Mouse (Mus musculus) gastrocnemius, postnatal 4 days (tissue): ENCODE results near the gene Mtx1. TPM values are rescaled to one million over a fixed set of nuclear protein-coding genes. Genes with fewer than 3 reads are reported as not detected.
A peak's percentile ranks its signal among the peaks of the same experiment; 100 is the strongest.

ENCODE experiments used
- DNase-seq, 2 experiments: peaks; one replicate each; pipeline ENCODE4 v3.0.0; 2021 to 2022; ENCODE audit warnings: low spot score in 2 of 2, mixed read lengths in 2 of 2
- total RNA-seq, 2 experiments: library from RNA; stranded (reverse); gene quantifications; 2 replicates each; pipeline ENCODE4 v1.2.3; 2021

Mtx1 gene
- total RNA-seq, 2 experiments from 2014 or later = 80.7 to 95.1 TPM

DNA sequence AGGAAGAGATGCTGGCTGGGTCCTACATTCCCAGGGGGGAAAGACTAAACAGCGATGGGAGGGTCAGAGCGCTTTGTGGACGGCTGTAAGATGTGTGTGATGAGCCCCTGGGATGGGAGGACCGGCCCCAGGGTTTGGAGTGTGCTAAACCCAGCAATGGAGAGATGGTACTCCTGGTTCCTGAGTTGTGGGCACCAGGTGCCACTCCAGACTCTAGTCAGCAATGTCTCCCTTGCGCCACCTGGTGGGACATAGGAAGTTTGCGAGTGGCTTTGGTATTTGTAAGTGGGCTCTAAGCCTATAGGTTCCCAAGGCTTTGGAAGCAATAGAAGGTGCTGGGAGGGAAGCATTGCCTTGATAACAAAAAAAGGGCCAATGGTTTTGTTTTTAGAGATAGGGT, 11.0 kb downstream of the Mtx1 start:
- peak; percentile 66 to 81 for DNase-seq

DNA sequence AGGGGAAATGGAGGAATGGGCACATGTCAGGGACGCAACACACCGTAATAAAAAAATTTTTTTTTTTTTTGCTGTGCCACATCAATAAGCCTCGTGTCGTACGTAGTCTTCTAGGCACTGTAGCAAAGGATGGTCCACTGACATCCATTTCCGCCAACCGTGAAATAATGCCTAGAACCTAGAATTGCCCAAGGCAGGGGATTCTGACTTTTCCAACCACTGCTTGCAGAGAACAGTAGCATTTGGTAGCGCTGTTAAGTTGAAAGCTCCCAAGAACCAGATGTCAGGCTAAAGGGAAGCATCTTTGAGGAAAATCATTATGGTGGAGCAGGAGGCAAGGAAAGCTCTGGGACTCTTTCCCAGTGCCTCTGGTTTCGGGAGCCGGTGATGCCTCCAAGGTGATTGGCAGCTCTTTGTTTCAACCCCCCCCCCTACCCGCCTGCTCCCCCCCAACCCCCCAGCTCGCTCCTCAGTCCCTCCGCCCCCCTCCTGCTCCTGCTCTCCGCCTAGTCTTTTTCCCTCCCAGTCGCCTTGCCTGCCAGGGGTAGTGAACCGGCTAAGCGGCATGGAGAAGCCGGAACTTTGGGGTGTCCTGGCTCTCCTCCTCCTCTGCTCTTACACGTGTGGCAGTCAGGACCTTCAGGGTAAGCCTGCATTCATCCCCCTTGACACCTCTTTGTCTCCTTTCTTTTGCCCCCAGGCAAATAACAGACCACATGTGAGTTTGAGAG, 12.0 kb downstream of the Mtx1 start, which contains the start of gene Thbs3:
Thbs3 (plus strand) TSS at position 500 of the 731 bp plus-strand sequence.
- DNase-seq = peak in 1 of 2 experiments; percentile 67

DNA sequence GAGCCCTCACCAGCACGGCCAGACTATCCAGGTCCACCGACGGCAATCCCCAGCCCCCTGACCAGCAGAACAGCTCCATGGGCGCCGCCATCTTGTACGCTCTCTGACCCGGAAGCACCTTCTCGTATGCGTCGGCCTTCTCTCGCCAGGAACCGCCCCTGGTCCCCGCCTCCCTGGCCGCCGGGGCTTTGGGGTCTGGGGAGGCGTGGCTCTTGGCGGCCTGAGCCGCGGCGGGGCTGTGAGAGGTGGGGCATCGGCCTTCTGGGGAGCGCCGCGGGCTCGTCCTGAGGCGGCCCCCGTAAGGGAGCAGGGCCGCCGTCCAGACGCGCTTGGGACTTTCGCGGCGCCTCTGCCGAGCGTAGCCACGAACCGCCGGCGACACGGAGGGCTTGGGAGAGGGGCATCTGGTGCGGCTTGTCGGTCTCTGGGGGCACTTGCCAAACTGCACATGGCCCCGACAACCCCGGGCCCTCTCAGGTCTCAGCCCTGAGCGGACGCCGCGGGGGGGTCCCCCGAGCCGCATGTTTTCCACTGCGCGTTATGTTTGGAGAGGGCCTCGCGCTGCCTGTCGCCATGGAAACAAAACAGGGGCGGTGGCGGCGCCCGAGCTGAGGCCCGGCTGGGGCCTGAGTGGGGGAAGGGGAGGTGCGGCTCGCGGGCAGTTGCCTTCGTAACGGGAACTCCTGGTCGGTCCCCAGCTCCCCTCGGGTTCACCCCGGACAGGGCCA, 12.9 kb downstream of the Mtx1 start:
- peak; percentile 94 to 97 for DNase-seq

DNA sequence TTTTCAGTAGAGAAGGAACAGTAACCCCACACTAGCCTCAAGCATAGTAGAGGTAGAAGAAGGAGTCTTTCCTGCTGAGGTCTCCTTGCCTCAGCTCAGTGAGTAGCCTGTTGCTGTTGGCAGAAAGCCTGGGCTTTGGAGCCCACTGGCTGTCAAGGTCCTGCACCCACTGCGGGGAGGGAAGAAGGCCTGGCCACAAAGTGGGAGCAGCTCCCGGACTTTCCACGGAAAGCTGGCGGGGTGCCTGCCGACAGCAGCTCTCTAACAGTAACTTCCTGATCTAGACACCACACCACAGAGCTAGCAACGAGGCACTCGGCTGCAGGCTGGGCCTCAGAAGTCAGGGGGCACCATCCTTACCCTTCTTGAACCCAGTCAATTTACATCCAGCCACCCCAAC, 16.2 kb downstream of the Mtx1 start:
- no peak for DNase-seq

DNA sequence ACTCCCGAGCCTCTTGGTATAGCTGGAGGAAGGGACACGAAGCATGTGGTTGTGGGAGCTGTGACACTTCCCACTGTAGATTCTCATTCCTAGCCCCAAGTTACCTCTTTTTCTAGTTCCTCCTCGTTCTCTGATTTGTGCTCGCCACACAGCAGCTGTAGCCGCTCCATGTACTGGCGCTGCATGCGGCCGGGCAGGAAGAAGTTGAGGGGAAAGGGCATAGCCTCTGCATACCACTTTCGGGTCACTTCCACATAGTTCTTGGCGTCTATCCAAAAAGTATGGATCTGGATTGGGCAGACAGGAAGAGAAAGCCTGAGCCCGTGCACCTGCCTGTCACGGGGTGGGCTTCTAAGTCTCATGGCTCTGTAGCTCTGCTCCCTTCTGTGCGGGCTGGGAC, 16.7 kb downstream of the Mtx1 start:
- DNase-seq = no peak

DNA sequence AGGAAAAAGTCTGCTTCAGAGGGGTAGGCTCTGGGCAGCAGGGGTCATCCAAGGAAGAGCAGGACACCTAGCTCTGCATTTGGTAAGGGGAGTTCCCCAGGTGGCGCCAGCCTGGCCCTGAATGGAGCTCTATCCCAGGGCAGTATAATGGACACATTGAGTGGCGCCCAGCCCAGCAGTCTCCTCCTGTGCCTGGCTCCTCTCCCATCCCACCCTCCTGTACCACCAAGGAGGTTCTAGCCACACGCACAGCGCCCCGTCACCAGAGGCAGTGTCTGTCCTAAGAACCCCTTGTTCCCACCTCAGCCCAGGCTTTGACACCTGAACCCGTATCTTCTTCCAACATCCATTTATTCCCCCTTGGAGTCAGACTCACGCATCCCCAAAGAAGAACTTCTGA, 17.2 kb downstream of the Mtx1 start:
- DNase-seq = no peak

DNA sequence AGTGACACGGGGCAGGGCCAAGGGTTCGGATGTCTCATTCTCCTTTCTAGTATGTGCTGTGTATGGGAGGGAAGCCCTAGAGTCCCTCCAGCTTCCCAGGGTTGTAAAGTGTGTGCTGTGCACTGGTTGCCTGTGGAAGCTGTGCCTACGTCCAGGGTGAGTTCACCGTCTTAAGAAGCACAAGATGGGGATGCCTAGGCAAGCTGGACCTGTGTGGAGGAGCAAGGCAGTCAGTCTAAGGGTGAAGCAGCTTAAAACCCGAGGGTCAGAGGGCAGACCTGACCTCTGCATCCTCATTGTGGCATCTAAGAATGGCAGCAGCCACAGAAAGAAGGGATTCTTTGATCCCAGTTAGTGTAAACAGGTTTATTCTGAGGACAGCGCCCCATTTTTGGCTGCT, 18.2 kb downstream of the Mtx1 start:
- DNase-seq = no peak

DNA sequence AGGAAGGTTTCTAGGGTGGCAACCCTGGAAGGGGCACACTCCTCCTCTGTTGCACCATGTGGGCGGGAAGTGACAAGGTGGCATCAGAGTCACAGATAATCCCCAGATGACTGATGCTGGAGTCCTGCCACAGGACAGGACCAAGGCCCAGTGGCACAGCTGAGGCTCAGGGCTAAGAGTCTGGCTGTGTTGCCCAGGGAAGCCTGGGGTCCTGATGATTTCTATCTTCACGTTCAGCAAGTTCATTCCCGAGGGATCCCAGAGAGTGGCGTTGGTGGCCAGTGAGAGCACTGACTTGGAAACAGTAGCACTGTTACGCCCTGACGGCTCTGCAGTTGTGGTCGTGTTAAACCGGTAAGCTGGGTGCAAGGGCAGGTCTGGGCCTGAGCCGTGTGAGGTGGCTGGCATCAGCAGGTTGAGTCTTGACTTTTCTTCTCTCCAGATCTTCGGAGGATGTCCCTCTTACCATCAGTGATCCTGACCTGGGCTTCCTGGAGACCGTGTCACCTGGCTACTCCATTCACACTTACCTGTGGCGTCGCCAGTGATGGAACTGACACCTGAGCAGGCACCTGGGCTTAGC, 18.7 kb downstream of the Mtx1 start:
- no peak for DNase-seq

DNA sequence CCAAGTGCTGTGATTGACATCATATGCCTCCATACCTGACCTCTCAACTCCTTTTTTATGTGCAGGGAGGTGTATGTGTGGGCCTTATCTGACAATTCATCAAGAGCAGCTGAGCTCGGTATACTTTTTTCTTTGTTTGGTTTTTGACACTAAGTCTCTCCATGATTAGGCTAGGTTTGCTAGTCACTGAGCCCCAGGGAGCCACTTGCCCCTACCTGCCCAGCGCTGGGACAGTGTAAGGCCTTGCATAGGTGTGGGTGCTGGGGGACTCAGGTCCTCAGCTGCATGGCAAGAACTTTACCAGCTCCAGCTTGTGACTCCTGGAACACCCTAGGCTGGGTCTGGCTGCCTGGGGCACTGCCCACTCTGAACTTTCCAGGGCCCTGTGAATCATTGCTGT, 20.2 kb downstream of the Mtx1 start:
- no peak for DNase-seq

DNA sequence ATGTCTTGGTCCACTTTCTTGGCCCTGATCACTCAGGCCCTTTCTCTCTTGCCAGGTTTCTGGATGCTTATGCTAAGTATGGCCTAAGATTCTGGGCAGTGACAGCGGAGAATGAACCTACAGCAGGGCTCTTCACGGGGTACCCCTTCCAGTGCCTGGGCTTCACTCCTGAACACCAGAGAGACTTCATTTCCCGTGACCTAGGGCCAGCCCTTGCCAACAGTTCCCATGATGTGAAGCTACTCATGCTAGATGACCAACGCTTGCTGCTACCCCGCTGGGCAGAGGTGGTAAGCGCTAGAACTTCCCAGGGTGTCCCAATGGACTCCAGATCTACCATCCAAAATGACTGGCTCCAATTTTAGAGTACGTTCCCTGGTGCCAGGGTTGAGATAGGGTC, 20.8 kb downstream of the Mtx1 start:
- DNase-seq = no peak

DNA sequence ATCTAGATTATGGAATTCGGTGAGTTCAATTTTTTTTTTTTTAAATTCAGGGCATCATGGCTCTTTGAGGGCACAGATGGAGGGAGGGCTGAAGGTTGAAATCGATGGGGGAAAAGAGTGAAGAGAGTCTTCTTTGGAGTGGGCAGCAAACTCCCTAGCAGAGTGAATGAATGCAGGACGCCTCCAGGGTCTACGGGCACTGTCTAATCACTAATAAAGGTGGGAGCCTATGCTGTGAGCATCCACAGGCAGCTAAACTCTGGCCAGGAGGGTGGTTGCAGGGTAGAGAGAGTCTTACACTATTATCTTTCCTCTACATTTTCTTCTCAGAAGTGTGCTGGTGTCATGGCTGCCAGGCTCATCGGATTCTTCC, 23.8 kb downstream of the Mtx1 start:
- no peak for DNase-seq

DNA sequence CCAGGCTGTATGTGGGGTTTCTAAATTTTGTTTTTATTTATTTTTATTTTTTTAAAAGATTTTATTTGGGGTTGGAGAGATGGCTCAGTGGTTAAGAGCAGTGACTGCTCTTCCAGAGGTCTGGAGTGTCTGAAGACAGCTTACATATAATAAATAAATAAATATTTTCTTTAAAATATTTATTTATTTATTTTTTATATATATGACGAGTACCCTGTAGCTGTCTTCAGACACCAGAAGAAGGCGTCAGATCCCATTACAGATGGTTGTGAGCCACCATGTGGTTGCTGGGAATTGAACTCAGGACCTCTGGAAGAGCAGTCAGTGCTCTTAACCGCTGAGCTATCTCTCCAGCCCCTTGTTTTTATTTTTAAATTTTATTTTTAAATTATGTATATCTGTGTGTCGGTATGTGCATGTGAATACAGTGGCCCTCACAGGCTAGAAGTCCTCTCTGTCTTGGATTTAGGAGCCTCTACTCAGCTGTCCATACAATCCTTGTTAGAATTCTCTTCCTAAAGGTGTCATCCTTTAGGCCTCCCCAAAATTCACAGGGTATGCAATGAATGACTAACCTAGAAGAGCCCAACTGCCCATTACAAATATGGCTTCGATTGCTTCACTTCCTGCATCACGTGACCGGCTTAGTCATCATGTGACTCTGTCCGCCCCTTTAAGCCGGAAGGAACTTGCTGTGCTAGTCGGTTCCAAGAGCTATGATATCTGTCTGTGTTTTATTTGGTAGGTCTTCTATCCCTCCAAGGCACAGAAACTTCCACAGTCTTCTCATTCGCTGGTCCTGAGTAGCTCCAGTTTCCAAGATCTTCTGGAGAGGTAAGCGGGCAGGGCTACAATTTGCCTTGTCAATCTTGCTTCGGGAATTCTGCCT, 24.4 kb downstream of the Mtx1 start, which contains the start of gene Gba:
Gba (plus strand) TSS at position 676 of the 889 bp plus-strand sequence.
- peak; percentile 71 to 83 for DNase-seq

DNA sequence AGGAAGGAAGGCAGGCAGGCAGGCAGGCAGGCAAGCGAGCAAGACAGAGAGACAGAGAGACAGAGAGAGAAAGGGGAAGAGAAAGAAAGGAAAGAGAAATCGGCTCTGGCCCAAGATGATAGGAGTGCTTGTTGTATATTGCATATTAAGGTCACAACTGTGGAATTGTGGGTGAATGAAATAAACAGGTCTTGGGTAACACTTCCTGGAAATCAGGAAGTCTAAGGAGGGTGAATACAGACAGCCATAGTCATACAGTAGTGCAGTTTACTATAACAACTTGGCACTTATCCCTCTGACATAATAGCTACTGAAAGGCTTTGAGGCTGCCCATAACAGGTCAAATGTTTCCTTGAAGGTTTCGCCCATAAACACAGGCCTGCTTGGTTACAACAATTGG, 27.0 kb downstream of the Mtx1 start:
- DNase-seq = no peak

DNA sequence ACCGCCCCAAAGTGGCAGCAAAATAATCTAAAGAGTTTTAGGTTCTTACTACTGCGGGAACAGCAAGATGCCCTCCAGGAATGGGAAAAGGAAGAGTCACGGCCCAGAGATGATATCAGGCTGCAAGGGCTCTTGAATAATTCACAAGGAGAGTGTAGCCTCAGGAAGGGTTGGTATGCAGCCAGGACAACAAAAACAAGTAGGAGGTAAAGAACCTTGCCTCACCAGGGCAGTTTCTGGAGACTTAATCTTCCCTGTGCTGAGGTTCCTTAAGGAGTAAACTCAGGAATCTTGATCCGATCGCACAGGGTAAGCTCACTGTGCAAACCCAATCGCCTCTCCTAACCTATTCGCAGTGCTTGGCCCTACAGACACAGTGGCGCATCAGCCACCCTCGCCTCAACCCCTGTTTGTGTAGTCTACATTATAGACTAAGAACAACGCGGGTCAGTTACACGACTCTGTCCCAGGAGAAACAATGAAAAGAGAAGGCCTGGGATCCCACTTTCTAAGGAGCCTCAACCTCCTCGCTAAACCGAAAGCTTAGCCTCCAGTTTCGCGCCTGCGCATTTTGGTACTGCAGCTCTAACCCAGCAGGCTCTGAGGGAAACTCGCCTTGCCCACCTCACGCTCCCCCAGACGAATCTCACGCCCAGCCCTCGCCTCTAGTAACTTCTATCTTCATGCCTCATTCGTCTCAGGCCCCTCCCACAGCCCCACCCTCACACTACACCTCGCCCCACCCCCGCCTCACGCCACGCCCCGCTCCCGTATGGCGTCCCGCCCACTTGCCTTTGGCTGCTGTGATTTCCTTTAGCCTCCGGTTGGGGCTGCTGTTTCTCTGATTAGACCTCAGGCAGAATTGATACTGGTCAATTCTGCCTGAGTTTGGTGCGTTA, 30.7 kb downstream of the Mtx1 start:
- DNase-seq = peak; percentile 86 to 92

DNA sequence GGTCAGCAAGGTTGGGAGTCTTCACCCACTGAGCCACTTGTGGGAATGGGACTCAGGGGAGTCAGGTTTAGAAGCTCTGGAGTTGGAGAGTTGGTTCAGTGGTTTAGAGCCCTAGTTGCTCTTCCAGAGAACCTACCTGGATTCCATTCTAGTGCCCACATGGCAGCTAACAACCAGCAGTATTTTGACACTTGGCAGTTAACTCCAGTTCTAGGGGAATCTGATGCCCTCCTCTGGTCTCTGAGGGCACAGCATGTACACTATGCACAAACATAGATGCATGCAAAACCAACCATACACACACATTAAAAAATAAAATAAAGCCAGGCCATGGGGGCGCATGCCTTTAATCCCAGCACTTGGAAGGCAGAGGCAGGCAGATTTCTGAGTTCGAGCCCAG, 33.0 kb downstream of the Mtx1 start:
- no peak for DNase-seq

DNA sequence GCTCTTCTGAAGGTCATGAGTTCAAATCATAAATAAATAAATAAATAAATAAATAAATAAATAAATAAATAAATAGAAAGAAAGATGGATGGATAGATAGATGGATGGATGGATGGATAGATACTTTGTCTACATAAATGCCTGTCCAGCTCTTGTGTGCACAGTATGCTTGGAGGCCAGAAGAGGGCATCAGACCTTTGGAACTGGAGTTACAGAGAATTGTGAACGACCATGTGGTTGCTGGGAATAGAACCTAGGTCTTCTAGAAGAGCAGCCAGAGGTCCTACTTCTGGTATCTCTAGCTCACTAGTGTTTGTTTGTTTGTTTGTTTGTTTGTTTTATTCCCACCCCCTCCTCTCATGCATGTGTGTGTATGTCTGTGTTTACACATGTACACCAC, 33.5 kb downstream of the Mtx1 start:
- no peak for DNase-seq

DNA sequence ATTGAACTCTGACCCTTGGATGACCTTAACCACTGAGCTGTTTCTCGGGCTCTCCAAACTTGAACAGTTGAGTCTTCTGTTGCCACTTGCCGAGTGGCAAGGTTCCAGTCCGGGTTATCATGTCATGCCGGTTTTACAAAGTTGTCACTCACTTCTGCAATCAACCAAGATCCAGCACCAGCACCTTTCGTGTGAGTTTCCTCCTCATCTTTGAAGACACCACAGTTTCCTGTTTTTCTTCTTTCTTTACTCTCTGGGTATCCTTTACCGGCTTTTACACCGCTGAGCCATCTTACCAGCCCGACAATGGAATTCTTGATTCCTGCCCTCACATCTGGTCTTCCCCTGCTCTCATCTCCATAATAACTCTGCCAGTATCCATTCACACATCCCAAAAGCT, 36.5 kb downstream of the Mtx1 start:
- DNase-seq = no peak

DNA sequence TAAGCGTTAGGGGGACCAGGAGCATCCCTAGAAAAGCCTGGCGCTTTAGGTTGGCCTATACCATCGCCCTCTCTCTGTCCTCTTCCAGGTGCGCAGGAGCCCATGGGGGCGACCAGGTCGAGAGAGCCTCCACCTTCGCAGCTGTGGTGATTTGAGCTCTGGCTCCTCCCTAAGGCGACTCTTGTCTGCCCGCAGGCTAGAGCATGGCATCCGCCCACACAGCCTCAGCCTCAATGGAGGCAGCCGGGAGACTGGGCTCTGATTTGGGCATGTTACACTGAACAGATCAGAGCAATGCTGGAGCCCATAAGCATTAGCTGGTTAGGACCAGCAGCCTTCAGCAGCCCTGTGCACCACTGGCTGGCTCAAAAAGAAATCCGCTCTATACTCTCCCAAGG, 38.4 kb downstream of the Mtx1 start:
- DNase-seq = no peak

DNA sequence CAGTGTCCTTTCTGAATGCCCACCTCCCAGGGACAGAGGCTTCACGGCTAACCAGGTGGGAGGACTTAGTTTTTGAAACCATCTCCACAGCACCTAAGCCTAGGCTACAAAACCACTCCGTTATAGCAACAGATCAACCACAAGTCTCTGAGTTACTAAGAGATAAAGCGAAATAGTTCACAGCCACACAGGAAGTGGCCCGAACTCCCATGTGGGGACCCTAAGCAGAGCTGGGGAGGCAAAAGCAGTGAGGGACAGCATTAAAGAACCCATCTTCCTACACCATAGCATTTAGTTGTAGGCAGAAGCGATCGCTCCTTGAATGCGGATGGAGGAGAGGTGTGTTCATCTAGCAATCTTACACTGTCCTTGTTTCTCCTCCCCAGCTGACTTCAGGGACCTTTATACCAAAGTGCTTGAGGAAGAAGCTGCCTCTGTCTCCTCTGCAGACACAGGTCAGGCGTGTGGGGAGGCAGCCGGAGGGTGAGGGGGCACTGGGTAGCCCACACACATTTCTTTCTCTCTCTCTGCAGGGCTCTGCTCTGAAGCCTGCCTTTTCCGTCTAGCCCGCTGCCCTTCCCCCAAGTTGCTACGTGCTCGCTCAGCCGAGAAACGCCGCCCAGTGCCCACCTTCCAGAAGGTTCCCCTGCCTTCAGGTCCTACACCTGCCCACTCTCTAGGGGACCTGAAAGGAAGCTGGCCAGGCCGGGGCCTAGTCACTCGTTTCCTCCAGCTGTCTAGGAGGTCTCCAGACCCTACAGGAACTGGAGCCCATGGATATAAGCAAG, 39.0 kb downstream of the Mtx1 start:
- DNase-seq = no peak

DNA sequence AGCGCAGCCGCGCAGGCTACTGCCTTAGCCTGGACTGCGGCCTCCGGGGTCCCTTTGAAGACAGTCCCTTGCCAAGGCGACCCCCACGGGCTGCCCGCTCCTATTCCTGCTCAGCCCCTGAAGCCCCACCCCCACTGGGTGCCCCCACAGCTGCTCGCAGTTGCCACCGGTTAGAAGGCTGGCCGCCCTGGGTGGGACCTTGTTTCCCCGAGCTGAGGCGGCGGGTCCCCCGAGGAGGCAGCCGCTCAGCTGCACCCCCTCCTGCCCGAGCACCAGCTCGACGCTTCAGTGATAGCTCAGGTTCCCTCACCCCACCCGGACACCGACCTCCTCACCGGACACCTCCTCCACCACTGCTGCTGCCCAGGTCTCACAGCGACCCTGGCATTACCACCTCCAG, 39.7 kb downstream of the Mtx1 start:
- DNase-seq = no peak
